Mouse (Mus musculus): Measurements from ENCODE around the gene Ldhc.
A peak's percentile ranks its signal among the peaks of the same experiment; 100 is the strongest.

The Ldhc gene

GRCm38 (mm10) chr7:46918678-46919371 is 57.8 kb downstream of the Ldhc start:
- no peak for DNase-seq (ENCODE audit: low spot score)

GRCm38 (mm10) chr7:46919551-46920176 is 58.7 kb downstream of the Ldhc start, which contains the start of gene Tsg101:
Tsg101 (minus strand) TSS chr7:46919969.
- peak; percentile 82 for DNase-seq (ENCODE audit: low spot score)

GRCm38 (mm10) chr7:46922075-46922474 is 61.1 kb downstream of the Ldhc start:
- no peak for DNase-seq (ENCODE audit: low spot score)
